Mouse (Mus musculus) myocyte (in vitro differentiated cells): ENCODE results near the gene Asap3. TPM values are rescaled to one million over a fixed set of nuclear protein-coding genes. Genes with fewer than 3 reads are reported as not detected.

Source experiments
- H3K27me3 ChIP-seq: one replicate; pipeline ENCODE4 v1.6.1; 2011; ENCODE audit not compliant: control insufficient read depth, insufficient read depth, insufficient read length
- H3K36me3 ChIP-seq: one replicate; pipeline ENCODE4 v1.6.1; 2011; ENCODE audit not compliant: control insufficient read depth, insufficient read depth
- H3K4me2 ChIP-seq: one replicate; pipeline ENCODE4 v1.6.1; 2011; ENCODE audit warnings: low read depth, control low read depth
- H3K4me3 ChIP-seq: one replicate; pipeline ENCODE4 v1.5.1; 2011; ENCODE audit warnings: mild to moderate bottlenecking, control low read depth, moderate library complexity
- H3K79me2 ChIP-seq: one replicate; pipeline ENCODE4 v1.6.1; 2011; ENCODE audit not compliant: control insufficient read depth, insufficient read depth
- H3ac ChIP-seq: one replicate; pipeline ENCODE4 v1.6.1; 2011; ENCODE audit not compliant: control insufficient read depth, insufficient read length
- CEBPB ChIP-seq: IDR thresholded peaks from 2 replicates; pipeline ENCODE4 v1.6.1; 2011; ENCODE audit warnings: mild to moderate bottlenecking, moderate library complexity; ENCODE audit not compliant: poor library complexity, insufficient read depth, severe bottlenecking
- E2F4 ChIP-seq: IDR thresholded peaks from one replicate; pipeline ENCODE4 v1.6.1; 2011; ENCODE audit warnings: mild to moderate bottlenecking, control low read depth, moderate library complexity; ENCODE audit not compliant: insufficient read depth
- MAX ChIP-seq: IDR thresholded peaks from one replicate; pipeline ENCODE4 v1.6.1; 2011; ENCODE audit warnings: low read depth, mild to moderate bottlenecking, control low read depth
- MYOD1 ChIP-seq, 3 experiments: IDR thresholded peaks; one replicate each; pipeline ENCODE4 v1.6.1; 2011; ENCODE audit warnings: control low read depth in 2 of 3, low read depth in 2 of 3, mild to moderate bottlenecking in 2 of 3, moderate library complexity in 1 of 3; ENCODE audit not compliant: insufficient read length in 2 of 3, control insufficient read depth in 1 of 3
- MYOG ChIP-seq, 3 experiments: IDR thresholded peaks; one replicate each; pipeline ENCODE4 v1.6.1; 2011; ENCODE audit warnings: control low read depth in 2 of 3, low read depth in 2 of 3, mild to moderate bottlenecking in 2 of 3; ENCODE audit not compliant: insufficient read length in 2 of 3, control insufficient read depth in 1 of 3, insufficient read depth in 1 of 3
- POLR2A ChIP-seq: IDR thresholded peaks from one replicate; pipeline ENCODE4 v1.6.1; 2011; ENCODE audit warnings: low read depth, mild to moderate bottlenecking, control low read depth, moderate library complexity; ENCODE audit not compliant: insufficient read length
- POLR2AphosphoS2 ChIP-seq: IDR thresholded peaks from one replicate; pipeline ENCODE4 v1.6.1; 2011; ENCODE audit warnings: low read depth, control low read depth; ENCODE audit not compliant: insufficient read length
- REST ChIP-seq: IDR thresholded peaks from one replicate; pipeline ENCODE4 v1.6.1; 2011; ENCODE audit warnings: mild to moderate bottlenecking, control low read depth, moderate library complexity; ENCODE audit not compliant: insufficient read depth, insufficient read length
- SRF ChIP-seq: IDR thresholded peaks from one replicate; pipeline ENCODE4 v1.6.1; 2011; ENCODE audit warnings: low read depth; ENCODE audit not compliant: control insufficient read depth, insufficient read length
- TCF12 ChIP-seq: IDR thresholded peaks from one replicate; pipeline ENCODE4 v1.6.1; 2011; ENCODE audit warnings: mild to moderate bottlenecking, control low read depth; ENCODE audit not compliant: poor library complexity, insufficient read depth, severe bottlenecking
- TCF3 ChIP-seq: IDR thresholded peaks from one replicate; pipeline ENCODE4 v1.6.1; 2011; ENCODE audit warnings: low read depth, control low read depth; ENCODE audit not compliant: insufficient read length
- USF1 ChIP-seq: IDR thresholded peaks from one replicate; pipeline ENCODE4 v1.6.1; 2011; ENCODE audit warnings: low read depth, mild to moderate bottlenecking, control low read depth, moderate library complexity
- polyA plus RNA-seq: library from polyadenylated mRNA; unstranded; fragments of >200 nt; fragmentation: generic; extraction: Trizol; gene quantifications from one replicate; pipeline ENCODE4 v1.2.1, GENCODE M21; 2012; ENCODE audit warnings: missing spikeins

The Asap3 gene
- polyA plus RNA-seq, 1 experiment, result 3.9 TPM

DNA sequence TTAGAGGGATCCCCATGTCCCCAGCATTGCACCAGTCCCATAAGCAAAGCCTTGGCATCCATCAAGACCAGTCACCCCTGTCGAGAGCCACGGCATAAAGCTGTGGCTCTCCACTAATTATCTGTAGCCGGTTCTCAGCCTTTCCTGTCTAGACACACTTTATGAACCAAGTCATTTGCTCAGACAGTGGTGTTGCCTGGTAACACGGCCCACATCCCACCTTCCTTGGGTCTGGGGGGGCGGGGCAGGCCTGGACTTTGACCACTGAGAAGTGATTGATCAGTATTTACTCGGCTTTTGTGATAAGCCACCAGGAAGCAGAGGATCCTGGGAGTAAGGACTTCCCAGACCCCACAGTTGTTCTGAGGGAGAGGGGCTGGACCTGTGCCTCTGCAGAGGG lies 49.8 kb downstream of the Asap3 start:
- Histone ChIP-seq H3K79me2 (no peaks in the 10 kb centered on the region), H3K36me3 (no peaks in the 10 kb centered on the region), H3K27me3 (no peaks in the 10 kb centered on the region), H3K4me2 (no peak overlapping the region), H3K4me3 (no peak overlapping the region), H3ac (no peak overlapping the region)
- TF ChIP-seq POLR2A (no peak), SRF (no peak), USF1 (no peak), MYOG (IDR thresholded peaks at IDR 0.05; ENCODE audit: control insufficient read depth in 1 of 3, insufficient read depth in 1 of 3, insufficient read length in 2 of 3, low read depth in 2 of 3) (no peak), REST (no peak)

DNA sequence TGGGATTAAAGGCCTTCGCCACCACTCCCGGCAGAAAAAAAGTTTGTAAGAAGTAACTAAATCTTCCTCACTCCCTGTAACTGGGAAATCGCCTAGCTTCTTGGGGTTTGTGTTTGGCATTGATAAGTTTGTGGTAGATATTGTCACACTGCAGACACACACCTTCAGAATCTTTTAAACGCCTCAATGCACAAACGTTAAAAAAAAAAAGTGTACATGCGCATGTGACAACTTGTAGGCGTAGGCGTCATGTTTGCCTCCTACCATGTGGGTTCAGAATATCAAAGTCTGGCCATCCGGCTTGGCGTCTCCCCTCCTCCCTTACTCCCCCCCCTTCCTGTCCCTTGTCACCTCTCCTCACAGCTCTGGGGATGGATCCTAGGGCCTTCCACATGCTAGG lies 50.5 kb downstream of the Asap3 start:
- Histone ChIP-seq H3ac (no peak overlapping the region), H3K27me3 (no peaks in the 10 kb centered on the region), H3K36me3 (no peaks in the 10 kb centered on the region), H3K4me2 (no peak overlapping the region), H3K79me2 (no peaks in the 10 kb centered on the region), H3K4me3 (no peak overlapping the region)
- TF ChIP-seq TCF3, result no peak
- TF ChIP-seq MYOG (IDR thresholded peaks at IDR 0.05; ENCODE audit: control insufficient read depth in 1 of 3, insufficient read depth in 1 of 3, insufficient read length in 2 of 3, low read depth in 2 of 3), result no peak
- no peak for TF ChIP-seq TCF12
- TF ChIP-seq POLR2A, result no peak
- no peak for TF ChIP-seq USF1
- no peak for TF ChIP-seq REST
- no peak for TF ChIP-seq POLR2AphosphoS2
- no peak for TF ChIP-seq SRF

- no peak overlapping the region for H3ac ChIP-seq
- H3K36me3 ChIP-seq, result no peaks in the 10 kb centered on the region
- TF ChIP-seq E2F4 (no peak), MAX (no peak), MYOD1 (IDR thresholded peaks at IDR 0.05; ENCODE audit: control insufficient read depth in 1 of 3, insufficient read length in 2 of 3, low read depth in 2 of 3) (no peak), CEBPB (no peak), POLR2AphosphoS2 (no peak), POLR2A (no peak), TCF3 (no peak), MYOG (IDR thresholded peaks at IDR 0.05; ENCODE audit: control insufficient read depth in 1 of 3, insufficient read depth in 1 of 3, insufficient read length in 2 of 3, low read depth in 2 of 3) (no peak), REST (no peak), USF1 (no peak)
- no peaks in the 10 kb centered on the region for H3K79me2 ChIP-seq
- no peak overlapping the region for H3K4me2 ChIP-seq
- H3K4me3 ChIP-seq, result no peak overlapping the region
- H3K27me3 ChIP-seq, result no peaks in the 10 kb centered on the region
Observed at GRCm38 (mm10) chr4:136259916-136260315, 53.8 kb downstream of the Asap3 start.

GRCm38 (mm10) chr4:136260491-136261180 lies 54.5 kb downstream of the Asap3 start:
- H3ac ChIP-seq, result no peak overlapping the region
- H3K4me2 ChIP-seq, result no peak overlapping the region
- H3K4me3 ChIP-seq, result no peak overlapping the region
- H3K27me3 ChIP-seq, result no peaks in the 10 kb centered on the region
- no peaks in the 10 kb centered on the region for H3K36me3 ChIP-seq
- H3K79me2 ChIP-seq, result no peaks in the 10 kb centered on the region
- TF ChIP-seq REST (no peak), CEBPB (no peak), TCF3 (no peak), TCF12 (no peak), POLR2A (no peak), POLR2AphosphoS2 (no peak), MAX (no peak), SRF (no peak), USF1 (no peak), MYOD1 (IDR thresholded peaks at IDR 0.05; ENCODE audit: control insufficient read depth in 1 of 3, insufficient read length in 2 of 3, low read depth in 2 of 3) (no peak), MYOG (IDR thresholded peaks at IDR 0.05; ENCODE audit: control insufficient read depth in 1 of 3, insufficient read depth in 1 of 3, insufficient read length in 2 of 3, low read depth in 2 of 3) (no peak), E2F4 (no peak)

- Histone ChIP-seq H3K4me3 (no peak overlapping the region), H3K36me3 (no peaks in the 10 kb centered on the region), H3ac (no peak overlapping the region), H3K4me2 (no peak overlapping the region), H3K79me2 (no peaks in the 10 kb centered on the region), H3K27me3 (no peaks in the 10 kb centered on the region)
- TF ChIP-seq SRF (no peak), POLR2A (no peak), E2F4 (no peak), TCF3 (no peak), CEBPB (no peak), MAX (no peak), TCF12 (no peak), MYOG (IDR thresholded peaks at IDR 0.05; ENCODE audit: control insufficient read depth in 1 of 3, insufficient read depth in 1 of 3, insufficient read length in 2 of 3, low read depth in 2 of 3) (no peak), MYOD1 (IDR thresholded peaks at IDR 0.05; ENCODE audit: control insufficient read depth in 1 of 3, insufficient read length in 2 of 3, low read depth in 2 of 3) (no peak), USF1 (no peak), REST (no peak), POLR2AphosphoS2 (no peak)
Observed at GRCm38 (mm10) chr4:136261912-136262311, 55.7 kb downstream of the Asap3 start.
